Mouse (Mus musculus) cerebellum, adult 18-20 months (tissue): ENCODE data around the gene Fkbp2.
A peak's percentile ranks its signal among the peaks of the same experiment; 100 is the strongest.

ENCODE experiments used
- DNase-seq, 2 experiments: peaks; one replicate each; pipeline ENCODE4 v3.0.0; 2021

The Fkbp2 gene

GRCm38 (mm10) chr19:6980381-6981093 lies at the start of gene Fkbp2:
TSS of gene Fkbp2 (minus strand) at chr19:6980501.
- peak; percentile 99 for DNase-seq

GRCm38 (mm10) chr19:7029531-7029930 lies 49.2 kb upstream of the Fkbp2 start:
- DNase-seq: no peak

- peak; percentile 64 to 66 for DNase-seq
Measured at GRCm38 (mm10) chr19:7020224-7020641, 39.9 kb upstream of the Fkbp2 start.

- no peak for DNase-seq
Measured at GRCm38 (mm10) chr19:7019191-7019590, 38.9 kb upstream of the Fkbp2 start, which contains the start of gene Fermt3. TSS of gene Fermt3 (minus strand) at chr19:7019469.

GRCm38 (mm10) chr19:7018546-7018945 lies 38.2 kb upstream of the Fkbp2 start:
- DNase-seq: no peak

GRCm38 (mm10) chr19:7017541-7018457 lies 37.5 kb upstream of the Fkbp2 start:
- no peak for DNase-seq

GRCm38 (mm10) chr19:7014481-7015135 lies 34.3 kb upstream of the Fkbp2 start:
- DNase-seq: no peak

GRCm38 (mm10) chr19:7013984-7014383 lies 33.7 kb upstream of the Fkbp2 start:
- no peak for DNase-seq

GRCm38 (mm10) chr19:7012426-7012825 lies 32.1 kb upstream of the Fkbp2 start:
- DNase-seq: no peak

- DNase-seq: no peak
Measured at GRCm38 (mm10) chr19:7006892-7007593, 26.7 kb upstream of the Fkbp2 start.

- DNase-seq: no peak
Measured at GRCm38 (mm10) chr19:6999360-7000063, 19.2 kb upstream of the Fkbp2 start.

- DNase-seq: no peak
Measured at GRCm38 (mm10) chr19:6997721-6998290, 17.5 kb upstream of the Fkbp2 start.

GRCm38 (mm10) chr19:6996006-6996405 lies 15.7 kb upstream of the Fkbp2 start, which contains the start of the genes Nudt22 and Trpt1:
TSS of gene Nudt22 (minus strand) at chr19:6996117.
TSS of gene Trpt1 (plus strand) at chr19:6996131.
- DNase-seq: peak; percentile 88 to 94

- peak; percentile 63 to 67 for DNase-seq
Measured at GRCm38 (mm10) chr19:6995255-6995991, 15.1 kb upstream of the Fkbp2 start.

- peak in 1 of 2 experiments; percentile 13 for DNase-seq
Measured at GRCm38 (mm10) chr19:6994489-6994888, 14.2 kb upstream of the Fkbp2 start.

- peak in 1 of 2 experiments; percentile 10 for DNase-seq
Measured at GRCm38 (mm10) chr19:6994002-6994401, 13.7 kb upstream of the Fkbp2 start.

GRCm38 (mm10) chr19:6993011-6993770 lies 12.9 kb upstream of the Fkbp2 start:
- no peak for DNase-seq

GRCm38 (mm10) chr19:6992011-6992858 lies 11.9 kb upstream of the Fkbp2 start, which contains the start of gene Dnajc4:
TSS of gene Dnajc4 (minus strand) at chr19:6992572.
- peak; percentile 94 to 98 for DNase-seq

GRCm38 (mm10) chr19:6991166-6991565 lies 10.9 kb upstream of the Fkbp2 start:
- peak in 1 of 2 experiments; percentile 9 for DNase-seq
